Mouse (Mus musculus): ENCODE results near the gene Ino80b.

Gene Ino80b

GRCm38 (mm10) chr6:83083497-83083896, 41.7 kb downstream of the Ino80b start:
- DNase-seq: no peak

GRCm38 (mm10) chr6:83080210-83080609, 45.0 kb downstream of the Ino80b start:
- DNase-seq: no peak

- DNase-seq: peak; percentile 100
These were observed 46.8 kb downstream of the Ino80b start for GRCm38 (mm10) chr6:83078324-83078858.

GRCm38 (mm10) chr6:83077630-83078323, 47.5 kb downstream of the Ino80b start, which contains the start of gene Pcgf1:
Gene Pcgf1, plus strand, starts transcription at chr6:83077869.
- DNase-seq: peak in 1 of 2 experiments; percentile 69

GRCm38 (mm10) chr6:83074979-83075378, 50.3 kb downstream of the Ino80b start:
- no peak for DNase-seq
